Mouse (Mus musculus) thymus, postnatal 14 days (tissue): ENCODE data around the gene C7.
"Not testable (repeated sequence)": the region's sequence is repeated elsewhere in the genome, so short reads cannot be mapped to it uniquely, and the experiment has no call there.

ENCODE experiments used
- DNase-seq: peaks from one replicate; pipeline ENCODE4 v3.0.0; 2021

Gene C7

DNA sequence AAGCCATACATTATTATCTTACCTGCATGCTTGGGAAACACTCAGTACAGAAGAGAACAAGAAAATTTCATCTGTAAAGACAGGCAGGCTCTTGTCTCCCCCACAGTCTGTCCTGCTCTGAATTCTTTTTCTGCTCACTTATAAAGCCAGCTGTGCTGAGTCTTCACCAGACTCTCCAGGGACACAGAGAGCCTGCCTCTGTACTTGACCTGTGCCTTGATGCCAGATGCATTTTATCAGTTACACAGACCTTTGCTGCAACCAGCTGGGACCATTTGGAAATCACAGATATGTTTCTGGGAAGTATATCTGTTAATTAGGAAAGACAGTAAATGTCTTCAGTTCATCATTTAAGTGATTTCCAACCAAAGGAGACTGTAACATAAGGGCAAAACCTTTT is at the start of gene C7:
Gene C7, minus strand, starts transcription at position 106 of the 400 bp plus-strand sequence.
- DNase-seq: no peak

DNA sequence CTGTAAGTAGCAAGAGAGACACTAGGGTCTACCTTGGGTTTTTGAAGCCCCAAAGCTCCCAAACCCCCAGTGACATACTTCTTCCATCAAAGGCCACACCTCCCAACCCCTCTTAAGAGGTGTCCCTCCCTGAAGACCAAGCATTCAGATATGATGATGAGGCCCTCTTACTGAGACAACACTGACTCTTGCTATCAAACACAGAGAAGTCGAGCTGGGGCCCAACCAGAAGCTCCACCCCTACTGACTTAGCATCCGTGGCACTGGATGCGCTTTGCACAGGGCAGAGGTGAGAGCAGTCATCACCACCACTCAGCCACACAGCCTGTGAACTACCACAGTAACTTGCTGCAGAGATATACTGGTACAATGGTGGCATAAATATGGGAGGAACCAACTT is 49.1 kb upstream of the C7 start:
- no peak for DNase-seq

DNA sequence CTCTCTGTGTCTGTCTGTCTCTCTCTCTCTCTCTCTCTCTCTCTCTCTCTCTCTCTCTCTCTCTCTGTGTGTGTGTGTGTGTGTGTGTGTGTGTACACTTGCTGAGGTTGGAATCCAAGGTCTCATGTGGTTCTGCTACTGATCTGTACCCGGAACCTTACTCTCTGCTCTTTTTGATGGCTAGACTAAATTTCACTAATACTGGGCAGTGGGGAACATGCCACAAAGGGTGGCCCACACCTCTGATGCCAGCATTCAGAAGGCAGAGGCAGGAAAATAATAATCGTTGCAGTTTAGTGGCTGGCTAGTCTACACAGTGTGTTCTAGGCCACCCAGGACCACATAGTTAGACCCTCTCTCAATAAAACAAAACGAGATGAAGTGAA is 45.1 kb upstream of the C7 start:
- DNase-seq: peak; percentile 9

DNA sequence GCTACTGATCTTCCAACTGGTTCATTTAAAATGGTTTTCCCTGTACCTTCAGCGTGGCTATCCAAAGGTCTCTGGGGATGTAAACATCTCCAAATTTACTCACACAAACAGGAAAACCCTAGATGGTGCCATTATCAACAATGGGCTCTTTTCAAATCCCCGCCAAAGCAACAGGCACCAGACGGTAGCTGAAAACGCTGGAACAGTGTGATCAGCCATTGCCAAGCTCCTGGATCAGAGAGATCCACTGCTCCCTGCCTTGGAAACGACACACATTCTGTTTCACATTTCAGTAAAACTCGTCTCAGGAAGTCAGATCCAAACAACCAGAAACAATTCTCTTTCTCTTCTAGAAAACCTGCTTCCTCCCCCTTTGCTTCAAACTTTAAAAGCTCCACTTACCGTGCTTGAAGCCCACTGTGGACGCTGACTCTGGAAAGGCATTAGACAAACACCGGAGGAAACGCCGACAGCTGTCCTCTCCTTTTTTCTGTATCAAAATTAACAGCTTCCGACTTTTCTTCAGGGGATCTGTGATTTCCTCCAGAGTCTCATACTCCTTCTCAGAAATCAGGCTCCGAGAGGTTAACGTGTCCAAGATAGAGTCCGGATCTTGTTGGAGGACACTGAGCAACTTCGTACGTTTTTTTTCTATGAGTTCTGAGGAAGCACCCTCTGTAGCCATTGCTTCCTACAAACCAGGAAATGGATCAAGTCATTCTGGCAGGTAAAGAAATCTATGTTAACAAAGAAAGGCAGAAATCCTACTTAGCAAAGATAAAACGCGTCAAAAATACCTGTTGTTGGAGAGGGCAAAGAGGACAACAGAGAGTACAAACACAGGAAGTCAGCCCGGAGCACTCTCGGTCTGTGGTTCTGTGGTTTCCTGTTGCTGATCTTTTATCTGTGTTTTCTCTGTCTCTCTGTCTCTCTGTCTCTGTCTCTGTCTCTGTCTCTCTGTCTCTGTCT is 44.4 kb upstream of the C7 start, which contains the start of gene Card6:
Gene Card6, minus strand, starts transcription at position 854 of the 969 bp plus-strand sequence.
- DNase-seq: peak; percentile 76

DNA sequence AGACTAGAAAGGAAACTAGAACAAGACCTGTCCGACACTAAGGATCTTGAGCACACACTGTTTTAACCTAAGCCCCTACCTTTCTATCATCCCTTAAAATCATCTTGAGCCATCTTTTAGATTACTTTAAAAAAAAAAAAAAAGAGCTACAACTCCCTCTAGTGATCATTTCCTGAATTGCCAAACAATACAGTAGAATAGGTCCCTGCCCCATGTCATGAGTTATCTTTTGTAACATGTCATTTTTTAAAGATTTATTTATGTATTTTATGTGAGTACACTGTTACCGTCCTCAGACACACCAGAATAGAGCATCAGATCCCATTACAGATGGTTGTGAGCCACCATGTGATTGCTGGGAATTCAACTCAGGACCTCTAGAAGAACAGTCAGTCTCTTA is 42.8 kb upstream of the C7 start:
- DNase-seq: no peak

DNA sequence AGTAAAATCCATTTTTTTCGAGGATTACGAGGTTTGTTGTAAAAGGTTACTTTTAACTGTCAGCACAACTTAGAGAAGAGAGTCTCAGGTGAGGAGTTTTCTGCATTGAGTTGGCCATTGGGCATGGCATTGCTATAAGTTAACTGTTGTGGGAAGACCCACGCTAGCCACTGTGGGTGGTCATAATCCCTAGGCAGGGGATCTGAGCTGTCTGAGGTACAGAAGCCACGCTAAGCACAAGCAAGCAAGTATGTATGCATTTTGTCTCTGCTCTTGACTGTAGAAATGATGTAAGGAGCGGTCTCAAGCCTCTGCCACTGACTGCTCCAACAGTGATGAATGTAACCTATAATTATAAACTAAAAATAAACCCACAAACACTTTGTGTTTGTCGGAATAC is 42.4 kb upstream of the C7 start:
- DNase-seq: no peak

DNA sequence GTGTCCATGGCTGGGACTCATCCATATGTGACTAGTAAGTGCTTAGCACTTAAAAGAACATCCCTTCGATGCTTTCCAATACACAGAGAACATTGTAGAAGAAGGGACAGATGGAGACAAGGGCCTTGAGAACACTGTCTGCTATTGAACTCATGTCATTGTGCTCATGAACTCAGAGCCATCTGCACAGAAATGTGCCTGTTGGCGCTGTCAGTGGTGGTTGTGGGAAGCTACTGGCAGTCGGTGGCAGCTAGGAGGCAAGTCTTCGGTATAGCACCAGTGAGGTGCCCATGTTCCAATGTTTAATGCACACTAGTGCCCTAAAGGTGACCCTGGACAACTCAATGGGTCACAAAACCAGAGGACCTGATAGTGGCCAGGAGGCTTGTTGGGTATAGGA is 38.8 kb upstream of the C7 start:
- no peak for DNase-seq

DNA sequence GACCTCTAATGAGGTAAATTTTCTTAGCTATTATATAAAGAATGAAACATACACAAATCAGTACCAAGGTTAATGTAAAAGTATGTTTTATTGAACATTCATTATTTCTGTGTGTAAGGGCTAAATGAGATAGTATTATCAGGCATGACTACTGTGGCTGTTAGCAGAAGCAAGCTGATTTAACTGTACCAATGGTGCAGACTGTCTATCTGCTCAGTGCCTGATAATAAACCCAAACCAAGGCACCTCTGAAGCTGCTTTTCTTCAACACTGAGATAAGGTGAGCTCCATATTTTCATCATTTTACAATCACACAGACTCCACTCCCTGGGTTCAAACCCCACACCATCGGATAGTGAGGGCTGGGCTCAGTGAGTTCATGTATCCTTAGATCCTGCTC is 33.8 kb upstream of the C7 start:
- DNase-seq: no peak

DNA sequence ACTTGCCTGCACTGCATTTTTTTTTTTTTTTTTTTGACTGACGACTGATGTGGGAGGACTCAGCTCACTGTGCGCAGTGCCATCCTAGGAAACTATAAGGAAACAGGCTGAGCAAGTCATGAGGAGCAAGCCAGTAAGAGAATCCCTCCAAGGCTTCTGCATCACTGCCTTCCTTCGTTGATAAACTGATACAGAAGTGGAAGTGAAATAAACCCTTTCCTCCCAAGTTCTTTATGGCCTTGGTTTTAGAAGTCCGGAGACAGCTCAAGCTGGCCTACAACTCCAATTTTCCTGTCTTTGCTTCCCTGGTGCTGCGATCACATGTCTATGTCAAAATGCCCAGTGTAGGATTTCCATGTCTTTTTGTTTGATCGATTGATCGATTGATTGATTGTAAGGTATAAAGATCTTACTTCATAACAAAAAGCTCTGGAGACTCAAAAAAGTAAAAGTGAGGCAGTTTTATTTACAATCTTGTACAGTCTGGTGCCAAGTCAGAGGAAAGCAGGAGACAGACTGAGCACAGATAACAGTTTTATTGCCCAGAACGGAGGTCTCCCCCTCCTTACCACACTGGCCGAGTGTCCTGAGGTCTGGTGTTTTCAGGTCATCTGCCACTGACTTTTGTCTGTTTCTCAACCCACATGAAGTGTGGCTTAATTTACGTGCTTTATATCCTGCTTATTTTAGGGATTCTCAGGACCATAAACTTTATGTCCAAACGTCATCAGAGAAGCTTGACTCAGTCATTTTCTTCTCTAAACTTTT is 32.2 kb upstream of the C7 start:
- DNase-seq: no peak

DNA sequence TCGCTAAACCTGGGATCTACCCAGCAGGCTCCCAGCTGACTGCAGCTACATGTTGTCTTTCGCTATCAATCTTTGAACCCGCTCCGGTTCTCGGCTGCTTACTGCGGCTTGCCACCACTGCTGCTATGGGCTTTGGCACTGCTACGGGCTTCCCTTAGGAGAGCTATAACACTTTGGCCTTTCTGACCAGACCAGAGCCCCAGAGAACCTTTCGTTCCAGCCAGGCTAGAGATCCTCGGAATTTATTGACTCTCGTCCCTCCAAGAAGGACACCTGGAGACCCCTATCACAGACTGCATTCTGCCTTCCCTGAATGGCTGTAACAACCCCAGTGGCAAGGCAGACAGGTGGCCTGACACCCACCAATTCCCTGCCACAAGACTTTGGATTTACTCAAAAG is 26.6 kb upstream of the C7 start:
- DNase-seq: no peak

DNA sequence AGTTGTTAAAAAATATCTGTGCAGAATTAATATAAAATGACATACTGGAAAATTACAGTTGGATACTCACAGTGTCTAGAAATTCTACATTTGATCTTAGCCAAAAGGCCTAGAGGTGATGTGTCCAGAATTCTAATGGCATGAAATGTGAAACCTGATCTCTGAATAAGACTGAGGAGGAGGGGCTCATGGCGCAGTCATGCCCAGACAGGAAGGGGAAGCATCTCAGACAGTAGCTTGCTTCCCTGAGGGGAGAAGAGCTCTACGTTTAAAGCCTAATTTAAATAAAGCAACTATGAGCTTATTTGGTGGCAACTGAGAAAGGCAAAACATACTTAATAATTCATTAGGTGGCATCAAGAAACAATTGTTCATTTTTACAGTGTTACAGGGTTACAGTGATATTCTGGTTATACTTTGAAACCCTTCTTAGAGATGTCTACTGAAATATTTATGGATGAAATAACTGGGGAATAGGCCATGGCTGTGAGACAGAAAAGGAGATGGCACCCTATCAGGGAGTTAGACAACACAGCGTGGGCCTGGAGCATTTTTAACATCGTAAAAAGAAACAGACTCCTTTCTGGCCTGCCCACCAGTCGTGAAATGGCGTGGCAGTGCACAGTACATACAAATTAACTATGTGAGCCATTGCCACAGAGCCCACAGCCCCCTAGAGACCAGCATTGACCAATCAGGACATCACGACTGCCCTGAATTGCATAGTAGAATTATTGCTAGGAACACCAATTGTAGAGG is 25.5 kb upstream of the C7 start:
- DNase-seq: no peak

DNA sequence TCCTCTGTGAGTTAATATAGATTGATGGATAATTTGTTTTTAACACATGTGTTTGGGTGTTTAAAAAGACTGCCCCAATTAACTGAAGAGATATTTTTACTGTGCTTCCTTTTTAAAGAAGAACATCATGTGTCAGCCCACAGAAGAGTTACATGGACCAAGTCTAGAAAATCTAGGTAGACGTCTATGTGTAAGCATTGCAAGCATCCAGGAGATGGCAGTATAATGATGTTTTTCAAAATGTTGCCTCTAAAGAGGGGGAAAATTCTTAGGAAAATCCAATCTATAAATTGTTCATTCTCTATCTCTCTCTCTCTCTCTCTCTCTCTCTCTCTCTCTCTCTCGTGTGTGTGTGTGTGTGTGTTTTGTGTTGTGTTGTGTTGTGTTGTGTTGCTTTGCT is 22.6 kb upstream of the C7 start:
- DNase-seq: no peak

DNA sequence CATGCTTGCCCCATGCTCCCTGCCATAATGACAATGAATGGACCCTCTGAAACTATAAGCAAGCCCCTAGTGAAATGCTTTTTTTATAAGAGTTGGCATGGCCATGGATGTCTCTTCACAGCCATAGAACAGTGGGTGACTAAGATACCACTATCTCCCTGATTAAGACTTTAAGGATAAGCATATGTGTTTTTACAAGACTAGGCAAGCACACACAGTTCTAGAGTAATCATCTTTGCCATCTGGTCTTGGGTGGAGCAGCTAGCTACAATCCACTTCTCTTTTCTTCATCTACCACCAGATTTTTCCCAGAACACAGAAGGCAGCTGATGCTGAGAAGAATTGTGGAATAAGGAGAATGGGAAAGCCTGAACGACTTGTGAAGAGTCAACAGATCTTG is 17.7 kb upstream of the C7 start:
- no peak for DNase-seq

DNA sequence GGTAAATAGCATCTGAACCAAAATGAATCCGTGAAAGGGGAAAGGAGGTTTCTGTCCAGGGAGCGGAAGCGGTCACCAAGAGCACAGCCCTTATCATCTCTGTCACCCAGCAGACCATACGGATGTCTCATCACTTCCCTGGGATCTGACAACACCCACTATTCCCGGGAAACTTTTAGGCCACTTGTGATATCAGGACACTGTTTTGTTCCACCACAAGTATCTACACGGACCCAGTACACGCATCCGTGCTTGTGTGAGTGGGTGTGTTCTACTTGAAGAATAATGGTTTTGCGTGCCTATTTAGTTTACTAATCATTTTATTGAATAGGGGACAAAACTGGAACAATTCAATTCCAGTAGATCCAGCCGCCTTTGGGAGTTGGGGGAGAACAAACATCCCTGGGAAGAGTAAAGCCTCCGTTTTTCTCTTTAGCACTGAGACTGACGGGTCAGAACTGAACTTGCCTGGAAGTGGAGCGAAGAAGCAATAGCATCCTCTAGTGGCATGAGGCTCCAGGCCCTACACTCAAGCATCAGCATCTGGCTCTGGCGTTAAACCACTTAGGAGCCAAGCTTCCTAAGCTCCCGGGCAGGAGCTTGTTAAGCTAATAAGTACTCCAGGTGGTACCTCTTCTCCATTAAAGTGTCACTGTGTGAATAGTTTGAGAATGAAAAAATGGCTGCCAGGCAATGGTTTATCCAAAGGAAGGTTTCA is 5.4 kb upstream of the C7 start:
- DNase-seq: no peak

DNA sequence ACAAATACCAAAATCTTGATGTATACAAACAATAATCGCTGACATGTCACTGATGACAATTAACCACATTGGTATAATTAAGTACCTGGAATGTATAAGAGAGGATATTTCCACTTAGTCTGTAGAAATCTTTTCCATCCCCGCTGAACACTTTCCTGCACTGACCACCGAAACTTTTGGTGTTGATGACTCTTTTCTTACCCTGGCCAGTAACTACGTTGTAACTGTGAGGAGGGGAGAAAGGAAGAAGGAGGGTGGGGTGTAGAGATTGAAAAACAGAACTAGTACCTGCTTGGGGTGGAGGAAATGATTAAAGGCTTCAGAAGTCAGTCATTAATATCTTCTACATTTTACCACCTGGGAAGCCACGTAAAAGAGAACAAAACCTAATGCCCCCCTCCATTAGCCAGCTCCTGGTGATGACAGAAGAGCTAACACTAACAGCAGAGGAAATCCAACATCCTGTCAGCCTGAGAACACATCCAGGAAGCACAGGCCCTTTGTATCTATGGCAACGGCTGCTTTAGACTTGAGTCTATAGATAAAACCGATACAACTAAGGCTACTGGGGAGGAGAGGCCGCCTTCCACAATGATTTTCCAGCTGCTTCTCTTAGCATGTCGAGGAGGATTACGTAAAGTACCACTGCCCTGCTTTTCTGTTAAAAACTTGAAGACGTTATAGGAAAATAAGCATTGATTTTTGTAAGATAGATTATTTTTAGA is 17.8 kb downstream of the C7 start:
- DNase-seq: no peak

DNA sequence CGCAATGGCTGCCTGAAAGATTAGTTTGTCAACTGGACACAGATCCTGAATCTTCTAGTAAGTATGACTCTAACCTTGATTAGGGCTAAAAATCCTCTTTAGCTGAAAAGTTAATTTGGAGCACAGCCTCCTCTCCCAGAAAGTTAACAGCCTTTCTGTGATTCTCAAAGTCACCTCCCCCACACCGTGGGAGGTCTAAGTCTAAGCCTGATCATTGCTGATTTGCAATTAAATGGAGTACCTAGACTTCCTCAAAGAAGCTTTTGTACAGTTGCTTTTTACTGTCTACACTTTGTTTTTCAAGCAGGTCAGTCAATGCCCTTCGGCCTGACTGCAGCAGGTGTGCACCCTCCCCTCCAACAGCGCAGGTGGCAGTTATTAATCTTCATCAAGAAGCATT is 34.3 kb downstream of the C7 start:
- DNase-seq: no peak

DNA sequence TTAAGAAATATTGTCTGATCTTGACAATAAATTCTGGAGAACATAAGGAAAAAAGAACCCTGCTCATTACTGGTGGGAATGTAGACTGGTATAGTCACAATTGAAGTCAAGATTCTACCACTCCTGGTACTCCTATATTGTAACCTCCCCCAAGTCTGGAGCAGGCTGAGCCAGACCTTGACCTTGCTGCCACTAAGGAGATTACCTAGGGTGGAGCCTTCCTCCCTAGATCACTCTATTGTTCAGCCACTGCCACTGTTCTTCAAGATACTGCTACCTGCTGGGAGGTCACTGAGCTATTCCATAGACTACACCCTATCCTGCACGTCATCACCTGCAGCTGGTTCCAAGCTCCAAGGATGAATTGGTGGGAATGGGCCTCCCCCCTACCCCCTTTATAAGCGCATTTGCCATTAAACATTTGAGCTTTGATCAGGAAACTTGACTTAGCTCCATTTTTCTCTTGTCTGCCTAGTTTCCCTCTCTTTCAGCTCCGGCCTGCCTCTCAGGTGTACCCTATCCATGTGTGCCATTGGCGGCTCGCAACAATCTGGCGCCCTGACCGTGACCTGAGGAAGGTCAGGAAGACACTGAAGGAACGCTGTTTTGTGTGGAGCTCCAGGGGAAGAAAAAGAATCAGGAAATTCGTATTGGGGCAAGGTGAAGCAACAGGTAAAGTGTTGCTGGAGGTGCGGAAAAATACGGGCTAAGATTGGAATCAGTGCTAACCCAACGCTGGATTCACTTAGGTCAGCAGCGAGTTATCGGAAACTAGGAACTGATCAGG is 39.9 kb downstream of the C7 start:
- DNase-seq: not testable (repeated sequence)

DNA sequence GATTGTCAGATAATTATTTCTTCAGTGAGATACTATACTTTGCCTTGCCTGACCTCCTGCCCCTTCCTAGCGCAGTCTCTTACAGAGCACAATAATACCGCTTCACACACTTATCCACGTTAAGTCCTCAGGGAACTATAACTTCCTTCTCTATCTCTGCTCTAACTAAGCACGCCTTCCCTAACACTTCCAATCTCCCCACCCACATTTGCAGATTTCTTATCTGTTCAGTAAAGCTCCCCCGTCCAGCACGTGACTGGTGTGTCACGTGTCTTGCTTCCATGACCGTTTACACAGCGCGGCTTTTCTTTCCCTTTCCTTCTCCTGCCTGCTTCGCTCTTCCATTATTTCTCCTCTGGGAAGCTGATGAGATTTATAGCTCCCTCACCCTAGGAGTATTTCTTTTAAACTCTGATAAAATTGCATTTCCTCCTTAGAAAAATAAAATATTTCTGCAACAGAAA is 53.9 kb downstream of the C7 start:
- no peak for DNase-seq

DNA sequence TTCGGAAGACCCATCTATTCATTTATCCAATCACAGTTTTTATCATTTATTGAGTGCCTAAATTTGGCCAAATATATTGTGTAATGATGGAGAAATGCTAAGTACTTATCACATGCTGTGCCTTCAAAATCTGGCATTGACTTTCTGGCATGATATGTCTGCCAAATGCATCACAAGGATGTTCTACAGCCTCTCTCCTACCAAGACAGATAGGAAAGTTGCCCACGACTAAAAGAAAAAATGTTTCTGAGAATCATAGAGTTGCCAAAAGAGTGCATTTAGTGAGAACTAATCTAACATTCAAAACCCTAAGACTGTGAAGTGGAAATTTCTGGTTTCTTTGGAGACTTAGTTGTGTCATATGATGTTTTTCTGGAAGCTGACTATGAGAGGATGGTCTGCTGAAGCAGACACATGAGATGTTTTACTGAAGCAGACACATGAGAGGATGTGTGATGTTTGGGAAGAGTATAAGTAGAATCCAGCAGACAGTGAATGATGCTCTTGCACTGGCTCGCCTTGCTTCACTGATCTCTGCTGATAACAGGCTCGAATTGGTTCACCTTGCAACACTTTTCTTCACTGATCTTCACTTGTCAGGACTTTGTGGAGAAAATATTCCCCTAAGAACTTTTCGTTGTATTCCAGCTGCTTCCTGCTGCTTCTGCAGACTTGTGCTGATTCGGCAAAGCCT is 59.9 kb downstream of the C7 start:
- DNase-seq: no peak

DNA sequence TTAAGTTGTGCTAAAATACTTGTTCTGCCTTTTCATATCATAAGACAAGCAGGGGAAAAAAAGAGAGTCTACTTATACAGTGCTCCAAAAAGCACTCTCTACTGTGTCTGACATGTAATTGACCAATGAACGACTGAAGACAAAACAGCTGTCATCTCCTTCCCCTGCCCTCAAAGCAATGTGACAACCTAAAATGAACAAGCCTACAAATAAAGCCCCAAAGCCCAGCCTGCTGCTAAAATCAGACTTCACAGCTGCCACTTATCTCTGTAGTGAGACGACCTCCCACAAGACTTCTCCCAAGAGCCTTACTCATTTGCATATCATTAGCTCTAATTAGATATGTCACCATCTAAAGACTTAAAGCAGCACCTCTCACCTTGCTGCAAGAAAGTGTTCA is 60.6 kb downstream of the C7 start:
- DNase-seq: no peak
